Mouse (Mus musculus) neural tube, embryonic 14.5 days (tissue): Measurements from ENCODE around the gene Clca4b. TPM values are rescaled to one million over a fixed set of nuclear protein-coding genes. Genes with fewer than 3 reads are reported as not detected.
"Not testable (repeated sequence)": the region's sequence is repeated elsewhere in the genome, so short reads cannot be mapped to it uniquely, and the experiment has no call there.

ENCODE experiments used
- ATAC-seq: fragments of 200-750 bp; cut with Nextera tagmentation; 2 replicates; pipeline ENCODE4 v1.8.0; 2017; ENCODE audit warnings: low read depth, mild to moderate bottlenecking, moderate TSS enrichment, moderate library complexity
- H3K27ac ChIP-seq: fragments of 300-500 bp; sonication (generic); 2 replicates; pipeline ENCODE4 v1.5.1; 2014; ENCODE audit warnings: low read depth, mild to moderate bottlenecking, control low read depth, low read length, moderate library complexity, mixed read lengths
- H3K27me3 ChIP-seq: fragments of 300-500 bp; sonication (generic); 2 replicates; pipeline ENCODE4 v1.6.1; 2014; ENCODE audit warnings: low read length; ENCODE audit not compliant: control insufficient read depth, insufficient read depth
- H3K36me3 ChIP-seq: fragments of 300-500 bp; sonication (generic); 2 replicates; pipeline ENCODE4 v1.6.1; 2014; ENCODE audit warnings: low read length, mixed read lengths; ENCODE audit not compliant: control insufficient read depth, insufficient read depth
- H3K4me1 ChIP-seq: fragments of 300-500 bp; sonication (generic); 2 replicates; pipeline ENCODE4 v1.6.1; 2014; ENCODE audit warnings: low read length; ENCODE audit not compliant: control insufficient read depth, insufficient read depth
- H3K4me2 ChIP-seq: fragments of 300-500 bp; sonication (generic); 2 replicates; pipeline ENCODE4 v1.6.1; 2014; ENCODE audit warnings: mild to moderate bottlenecking, low read depth, low read length, control low read depth
- H3K4me3 ChIP-seq: fragments of 300-500 bp; sonication (generic); 2 replicates; pipeline ENCODE4 v1.5.1; 2014; ENCODE audit warnings: low read depth, low read length, control low read depth, mixed read lengths
- H3K9ac ChIP-seq: fragments of 300-500 bp; sonication (generic); replicated peaks from 2 replicates; pipeline ENCODE4 v1.6.1; 2014; ENCODE audit warnings: low read depth, mild to moderate bottlenecking, control low read depth, low read length, mixed read lengths
- H3K9me3 ChIP-seq: fragments of 300-500 bp; sonication (generic); 2 replicates; pipeline ENCODE4 v1.6.1; 2016; ENCODE audit warnings: low read length; ENCODE audit not compliant: control insufficient read depth
- WGBS: fragments of 180-500 bp; shearing (Covaris S2); extraction: QIAGEN DNeasy Blood & Tissue Kit; methylation state at CpG from one replicate; pipeline ENCODE4 v1.1.7; 2014; 5-methylcytosine and 5-hydroxymethylcytosine counted together
- polyA plus RNA-seq: library from polyadenylated mRNA; unstranded; fragments of >200 nt; fragmentation: Nextera tagmentation; extraction: Ambion mirVana; gene quantifications from 2 replicates; pipeline ENCODE4 v1.2.1, GENCODE M21; 2014

Gene Clca4b
- polyA plus RNA-seq, 1 experiment from 2014 or later = not detected

GRCm38 (mm10) chr3:144947376-144947775 lies 15.0 kb upstream of the Clca4b start:
- H3K36me3 ChIP-seq, H3K27ac ChIP-seq, H3K4me1 ChIP-seq, H3K27me3 ChIP-seq, H3K9ac ChIP-seq, H3K9me3 ChIP-seq, H3K4me2 ChIP-seq, ATAC-seq, H3K4me3 ChIP-seq: not testable (repeated sequence)
- WGBS = 30% methylated on average over 5 of the region's 5 CpGs

GRCm38 (mm10) chr3:144933625-144934024 lies 1.3 kb upstream of the Clca4b start:
- not testable (repeated sequence) for H3K9me3 ChIP-seq, H3K4me1 ChIP-seq, H3K4me3 ChIP-seq, H3K27me3 ChIP-seq, ATAC-seq, H3K9ac ChIP-seq, H3K27ac ChIP-seq, H3K4me2 ChIP-seq, H3K36me3 ChIP-seq

GRCm38 (mm10) chr3:144933011-144933491 lies 722 bp upstream of the Clca4b start:
- WGBS = 92% methylated on average over 1 of the region's 1 CpGs
- Histone ChIP-seq H3K27me3 (no peaks in the 10 kb centered on the region), H3K4me3 (no peak overlapping the region), H3K4me1 (no peaks in the 10 kb centered on the region), H3K9me3 (no peaks in the 10 kb centered on the region), H3K36me3 (no peaks in the 10 kb centered on the region), H3K9ac (no peak overlapping the region), H3K4me2 (no peak overlapping the region), H3K27ac (no peak overlapping the region)
- no peak for ATAC-seq

- no peaks in the 10 kb centered on the region for H3K36me3 ChIP-seq
- H3K27ac ChIP-seq = no peak overlapping the region
- H3K4me2 ChIP-seq = no peak overlapping the region
- H3K27me3 ChIP-seq = no peaks in the 10 kb centered on the region
- H3K9me3 ChIP-seq = no peaks in the 10 kb centered on the region
- 96% methylated on average over 2 of the region's 2 CpGs for WGBS
- H3K4me1 ChIP-seq = no peaks in the 10 kb centered on the region
- H3K4me3 ChIP-seq = no peak overlapping the region
- H3K9ac ChIP-seq = no peak overlapping the region
- ATAC-seq = no peak
Measured at GRCm38 (mm10) chr3:144914014-144914413, 18.3 kb downstream of the Clca4b start.

- Histone ChIP-seq H3K4me2 (no peak overlapping the region), H3K9ac (no peak overlapping the region), H3K4me3 (no peak overlapping the region), H3K27ac (no peak overlapping the region), H3K9me3 (no peaks in the 10 kb centered on the region), H3K36me3 (no peaks in the 10 kb centered on the region), H3K27me3 (no peaks in the 10 kb centered on the region), H3K4me1 (no peaks in the 10 kb centered on the region)
- ATAC-seq = no peak
- WGBS = 86% methylated on average over 2 of the region's 2 CpGs
Measured at GRCm38 (mm10) chr3:144897042-144897678, 35.2 kb downstream of the Clca4b start.

GRCm38 (mm10) chr3:144890246-144890758 lies 42.0 kb downstream of the Clca4b start:
- no peak overlapping the region for H3K27ac ChIP-seq
- no peak overlapping the region for H3K9ac ChIP-seq
- H3K36me3 ChIP-seq = no peaks in the 10 kb centered on the region
- H3K9me3 ChIP-seq = no peaks in the 10 kb centered on the region
- H3K27me3 ChIP-seq = no peaks in the 10 kb centered on the region
- H3K4me3 ChIP-seq = no peak overlapping the region
- ATAC-seq = no peak
- H3K4me2 ChIP-seq = no peak overlapping the region
- H3K4me1 ChIP-seq = no peaks in the 10 kb centered on the region
- 57% methylated on average over 2 of the region's 2 CpGs for WGBS

- no peak for ATAC-seq
- Histone ChIP-seq H3K27ac (no peak overlapping the region), H3K4me3 (no peak overlapping the region), H3K36me3 (no peaks in the 10 kb centered on the region), H3K4me2 (no peak overlapping the region), H3K4me1 (no peaks in the 10 kb centered on the region), H3K27me3 (no peaks in the 10 kb centered on the region), H3K9me3 (no peaks in the 10 kb centered on the region), H3K9ac (no peak overlapping the region)
Measured at GRCm38 (mm10) chr3:144886957-144887356, 45.4 kb downstream of the Clca4b start.

GRCm38 (mm10) chr3:144872012-144872411 lies 60.3 kb downstream of the Clca4b start:
- not testable (repeated sequence) for H3K27me3 ChIP-seq

More at GRCm38 (mm10) chr3:144872012-144872411, 60.3 kb downstream of the Clca4b start:
- H3K4me1 ChIP-seq, H3K4me3 ChIP-seq, ATAC-seq, H3K4me2 ChIP-seq, H3K36me3 ChIP-seq, H3K9ac ChIP-seq, H3K27ac ChIP-seq, H3K9me3 ChIP-seq: not testable (repeated sequence)
- WGBS = 68% methylated on average over 4 of the region's 4 CpGs
